ENCODE assay signal across 9 mouse cellular contexts in genomic region chr3:64842299-64842698, GRCm38 (mm10). TPM values are rescaled to one million over a fixed set of nuclear protein-coding genes. Genes with fewer than 3 reads are reported as not detected.
DNase-seq lines count a peak whose midpoint lies in the region; ATAC-seq lines count a peak whose summit lies in the region.
"Had no signal": no experiment of that assay in that cellular context is flagged by ENCODE, and none has a peak within 500 bp of the region (broad histone marks: within the 10 kb centered on the region; RNA-seq: fewer than 3 reads in every experiment).

No protein-coding gene starts in this region.

- H3K9me3 ChIP-seq in kidney, embryonic 15.5 days (replicated peaks), result no peaks in the 10 kb centered on the region
- no peaks in the 10 kb centered on the region for H3K9me3 ChIP-seq in midbrain, embryonic 14.5 days (ENCODE audit: control insufficient read depth, low read length)
- H3K9me3 ChIP-seq: embryonic facial prominence, embryonic 13.5 days had no signal

- no peak for ATAC-seq in kidney, embryonic 15.5 days (replicated peaks; ENCODE audit: low FRiP score)
- ATAC-seq in midbrain, embryonic 14.5 days (ENCODE audit: low FRiP score, low TSS enrichment), result no peak; the same call in 1 of the 2 replicates

- H3K27ac ChIP-seq in kidney, embryonic 15.5 days, result no peak overlapping the region
- no peak overlapping the region for H3K27ac ChIP-seq in midbrain, embryonic 14.5 days (replicated peaks; ENCODE audit: low read depth, low read length)
- H3K27ac ChIP-seq: embryonic facial prominence, embryonic 13.5 days had no signal

- H3K4me1 ChIP-seq in kidney, embryonic 15.5 days, result no peaks in the 10 kb centered on the region
- H3K4me1 ChIP-seq in midbrain, embryonic 14.5 days (ENCODE audit: control insufficient read depth, insufficient read depth, low read length), result no peaks in the 10 kb centered on the region
- H3K4me1 ChIP-seq: embryonic facial prominence, embryonic 13.5 days had no signal

- H3K36me3 ChIP-seq in kidney, embryonic 15.5 days, result no peaks in the 10 kb centered on the region
- no peaks in the 10 kb centered on the region for H3K36me3 ChIP-seq in midbrain, embryonic 14.5 days (ENCODE audit: control insufficient read depth, insufficient read depth, low read length)
- H3K36me3 ChIP-seq: embryonic facial prominence, embryonic 13.5 days had no signal

- WGBS in kidney, embryonic 15.5 days, result 23% methylated on average over 4 of the region's 4 CpGs
- WGBS in midbrain, embryonic 14.5 days, result 13% methylated on average over 4 of the region's 4 CpGs

- peak; percentile 4 for DNase-seq in kidney, adult 11 months
- peak; percentile 35 for DNase-seq in MN1 (ENCODE audit: low spot score)
- peak; percentile 63 to 75 for DNase-seq in cerebellum, postnatal 14 days
- DNase-seq in gastrocnemius, adult 8-10 months (ENCODE audit: low spot score in 2 of 2), result peak; percentile 5 to 17
- peak; percentile 18 to 73 for DNase-seq in layer of hippocampus, postnatal 25 days (ENCODE audit: extremely low spot score in 1 of 2, low spot score in 1 of 2)
- peak; percentile 78 for DNase-seq in midbrain, embryonic 14.5 days
- DNase-seq in urinary bladder, postnatal 36 days (ENCODE audit: low spot score in 2 of 2), result peak; percentile 4 to 8

- H3K9ac ChIP-seq in kidney, embryonic 15.5 days, result no peak overlapping the region
- no peak overlapping the region for H3K9ac ChIP-seq in midbrain, embryonic 14.5 days (replicated peaks; ENCODE audit: low read length)
- H3K9ac ChIP-seq: embryonic facial prominence, embryonic 13.5 days had no signal

- no peaks in the 10 kb centered on the region for H3K27me3 ChIP-seq in kidney, embryonic 15.5 days
- H3K27me3 ChIP-seq in midbrain, embryonic 14.5 days (ENCODE audit: control insufficient read depth, insufficient read depth, low read length), result no peaks in the 10 kb centered on the region
- H3K27me3 ChIP-seq: embryonic facial prominence, embryonic 13.5 days had no signal

- no peak overlapping the region for H3K4me2 ChIP-seq in kidney, embryonic 15.5 days
- H3K4me2 ChIP-seq in midbrain, embryonic 14.5 days (ENCODE audit: low read length), result no peak overlapping the region
- H3K4me2 ChIP-seq: embryonic facial prominence, embryonic 13.5 days had no signal

- no peak overlapping the region for H3K4me3 ChIP-seq in kidney, embryonic 15.5 days (replicated peaks)
- no peak overlapping the region for H3K4me3 ChIP-seq in midbrain, embryonic 14.5 days (replicated peaks; ENCODE audit: low read depth, low read length)
- H3K4me3 ChIP-seq: embryonic facial prominence, embryonic 13.5 days had no signal

RNA-seq across cellular contexts. Expression of gene Vmn2r7, which starts 2.3 kb away (rescaled TPM):
- not detected in 2 replicates for polyA plus RNA-seq in kidney, embryonic 15.5 days (2015; fragmentation: Nextera tagmentation; extraction: Ambion mirVana)
- not detected for total RNA-seq in gastrocnemius, adult 8-10 months (2022)
- not detected for total RNA-seq in layer of hippocampus, postnatal 25 days (2021)
- polyA plus RNA-seq in midbrain, embryonic 14.5 days (2014; fragmentation: Nextera tagmentation; extraction: Ambion mirVana), result not detected in 2 replicates
- polyA plus RNA-seq: embryonic facial prominence, embryonic 13.5 days had no signal

Comparison
In these comparisons a context has a peak if more than half of its experiments do, and no peak if none do; other contexts are left out.
1. DNase-seq: peak in every context shown above with its lines; median percentile 78 in midbrain, embryonic 14.5 days; 69 in cerebellum, postnatal 14 days; 46 in layer of hippocampus, postnatal 25 days; 35 in MN1; 11 in gastrocnemius, adult 8-10 months; 6 in urinary bladder, postnatal 36 days; 4 in kidney, adult 11 months.